Mouse (Mus musculus): ENCODE results near the gene Polg. TPM values are rescaled to one million over a fixed set of nuclear protein-coding genes. Genes with fewer than 3 reads are reported as not detected.

The Polg gene
- total and polyA plus RNA-seq, 2 experiments from 2014 or later, result 15.9 to 32.6 TPM

- ATAC-seq (ENCODE audit: insufficient read depth, low read depth), result no peak
- no peak overlapping the region for H3K4me2 ChIP-seq (ENCODE audit: low read depth, low read length)
- WGBS, result 72% methylated on average over 12 of the region's 12 CpGs
Observed at GRCm38 (mm10) chr7:79398971-79399370, 67.2 kb downstream of the Polg start.

DNA sequence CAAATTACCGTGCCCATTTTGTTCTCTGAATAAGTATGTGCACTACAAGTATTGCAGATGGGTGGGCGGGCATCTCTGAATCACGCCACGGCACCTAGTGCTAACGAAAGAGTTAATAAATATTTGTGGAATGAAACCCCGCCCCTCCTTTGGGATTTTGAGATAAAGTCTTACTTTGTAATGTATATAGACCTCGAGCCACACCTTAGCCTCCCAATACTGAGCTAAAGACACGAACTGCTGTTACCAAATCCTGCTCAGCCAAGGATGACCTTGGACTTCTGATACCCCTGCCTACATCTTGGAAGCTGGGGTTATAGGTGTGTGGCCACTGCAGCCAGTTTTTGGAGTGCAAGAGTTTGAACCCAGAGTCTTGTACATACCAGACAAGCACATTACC, 67.7 kb downstream of the Polg start:
- no peak overlapping the region for H3K4me3 ChIP-seq (ENCODE audit: low read depth, low read length)
- DNase-seq (ENCODE audit: low spot score), result no peak
- ATAC-seq (ENCODE audit: insufficient read depth, low read depth), result no peak
- H3K9me3 ChIP-seq (replicated peaks; ENCODE audit: control insufficient read depth, low read length), result no peaks in the 10 kb centered on the region
- no peak overlapping the region for H3K4me2 ChIP-seq (ENCODE audit: low read depth, low read length)
- TF ChIP-seq EP300 (IDR thresholded peaks at IDR 0.05; ENCODE audit: low read depth) (no peak), CTCF (IDR thresholded peaks at IDR 0.05; ENCODE audit: low read depth) (no peak)
- 80% methylated on average over 8 of the region's 8 CpGs for WGBS
- no peak overlapping the region for H3K27ac ChIP-seq (ENCODE audit: low read depth)
- no peaks in the 10 kb centered on the region for H3K4me1 ChIP-seq (ENCODE audit: control insufficient read depth, insufficient read depth)
- H3K9ac ChIP-seq (replicated peaks; ENCODE audit: low read depth, low read length), result no peak overlapping the region
- no peaks in the 10 kb centered on the region for H3K36me3 ChIP-seq (replicated peaks; ENCODE audit: control insufficient read depth, insufficient read depth, low read length)
- H3K27me3 ChIP-seq (ENCODE audit: control insufficient read depth, insufficient read depth, low read length), result no peaks in the 10 kb centered on the region

More at GRCm38 (mm10) chr7:79398971-79399370, 67.2 kb downstream of the Polg start:
- no peaks in the 10 kb centered on the region for H3K4me1 ChIP-seq (ENCODE audit: control insufficient read depth, insufficient read depth)
- no peak overlapping the region for H3K4me3 ChIP-seq (ENCODE audit: low read depth, low read length)
- no peak for TF ChIP-seq CTCF (IDR thresholded peaks at IDR 0.05; ENCODE audit: low read depth)
- TF ChIP-seq EP300 (IDR thresholded peaks at IDR 0.05; ENCODE audit: low read depth), result no peak
- 0 out of 2 replicates have a peak, but pooled peaks cover 3% of the 10 kb centered on the region for H3K36me3 ChIP-seq (replicated peaks; ENCODE audit: control insufficient read depth, insufficient read depth, low read length)
- no peak overlapping the region for H3K9ac ChIP-seq (replicated peaks; ENCODE audit: low read depth, low read length)
- no peaks in the 10 kb centered on the region for H3K27me3 ChIP-seq (ENCODE audit: control insufficient read depth, insufficient read depth, low read length)
- H3K9me3 ChIP-seq (replicated peaks; ENCODE audit: control insufficient read depth, low read length), result no peaks in the 10 kb centered on the region
- no peak for DNase-seq (ENCODE audit: low spot score)
- no peak overlapping the region for H3K27ac ChIP-seq (ENCODE audit: low read depth)

DNA sequence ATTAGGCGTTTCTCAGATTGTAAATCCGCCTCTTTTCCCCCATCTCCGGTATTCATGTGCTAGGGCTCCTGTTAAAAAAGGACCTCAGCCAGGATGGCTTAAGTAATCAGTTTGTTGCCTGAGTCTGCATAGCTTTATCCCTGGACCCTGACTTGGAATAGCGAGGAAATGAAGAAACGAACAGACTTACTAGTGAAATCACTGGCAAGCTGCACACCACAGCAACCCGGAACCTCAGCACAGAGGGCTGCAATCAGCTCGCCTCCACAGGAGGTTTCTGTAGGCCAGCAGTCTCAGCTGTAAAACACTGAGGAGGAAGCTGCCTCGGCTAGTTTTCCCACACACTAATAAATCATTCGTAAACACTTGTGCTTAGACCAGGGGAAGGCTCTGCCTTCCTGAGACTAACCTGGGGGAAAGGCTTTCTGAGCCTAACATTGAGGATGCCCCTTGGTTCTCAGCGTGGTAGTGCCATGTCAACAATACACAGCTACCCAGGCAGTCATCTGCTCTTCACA, 68.7 kb downstream of the Polg start:
- TF ChIP-seq CTCF (IDR thresholded peaks at IDR 0.05; ENCODE audit: low read depth) (no peak), EP300 (IDR thresholded peaks at IDR 0.05; ENCODE audit: low read depth) (no peak)
- no peak overlapping the region for H3K27ac ChIP-seq (ENCODE audit: low read depth)
- DNase-seq (ENCODE audit: low spot score) (no peak), ATAC-seq (ENCODE audit: insufficient read depth, low read depth) (no peak)
- no peaks in the 10 kb centered on the region for H3K36me3 ChIP-seq (replicated peaks; ENCODE audit: control insufficient read depth, insufficient read depth, low read length)
- H3K4me2 ChIP-seq (ENCODE audit: low read depth, low read length), result no peak overlapping the region
- no peak overlapping the region for H3K4me3 ChIP-seq (ENCODE audit: low read depth, low read length)
- H3K9me3 ChIP-seq (replicated peaks; ENCODE audit: control insufficient read depth, low read length), result no peaks in the 10 kb centered on the region
- H3K4me1 ChIP-seq (ENCODE audit: control insufficient read depth, insufficient read depth), result no peaks in the 10 kb centered on the region
- no peak overlapping the region for H3K9ac ChIP-seq (replicated peaks; ENCODE audit: low read depth, low read length)
- no peaks in the 10 kb centered on the region for H3K27me3 ChIP-seq (ENCODE audit: control insufficient read depth, insufficient read depth, low read length)
- 81% methylated on average over 10 of the region's 10 CpGs for WGBS

Small RNA genes lying within 50 kb of the gene (microRNA-seq; reads per million reads assigned to microRNA genes)
- gene Mir9-3, result 1.2 reads per million

Other genes with a start within 250 kb of the Polg start
- gene Abhd2, start 193.2 kb downstream of the Polg start, total RNA-seq (2014; rRNA removed; ENCODE audit: low replicate concordance), result 14.5 and 16.6 TPM in 2 replicates
- 3.4 and 4.2 TPM in 2 replicates for gene Abhd2, start 193.2 kb downstream of the Polg start, polyA plus RNA-seq (2015; fragmentation: Nextera tagmentation; extraction: Ambion mirVana)
- not detected in 2 replicates for gene Rlbp1, start 79.3 kb downstream of the Polg start, total RNA-seq (2014; rRNA removed; ENCODE audit: low replicate concordance)
- not detected in 2 replicates for gene Rlbp1, start 79.3 kb downstream of the Polg start, polyA plus RNA-seq (2015; fragmentation: Nextera tagmentation; extraction: Ambion mirVana)
- gene Fanci, start 74.4 kb downstream of the Polg start, total RNA-seq (2014; rRNA removed; ENCODE audit: low replicate concordance), result 6.1 and 13.5 TPM in 2 replicates
- gene Fanci, start 74.4 kb downstream of the Polg start, polyA plus RNA-seq (2015; fragmentation: Nextera tagmentation; extraction: Ambion mirVana), result 1.5 and 1.7 TPM in 2 replicates
- gene Rhcg, start 151.3 kb upstream of the Polg start, total RNA-seq (2014; rRNA removed; ENCODE audit: low replicate concordance), result 0.04 and 0.19 TPM in 2 replicates
- 0.40 and 0.44 TPM in 2 replicates for gene Rhcg, start 151.3 kb upstream of the Polg start, polyA plus RNA-seq (2015; fragmentation: Nextera tagmentation; extraction: Ambion mirVana)
- 2.2 and 4.2 TPM in 2 replicates for gene Ticrr, start 193.8 kb upstream of the Polg start, total RNA-seq (2014; rRNA removed; ENCODE audit: low replicate concordance)
- 0.74 and 1.2 TPM in 2 replicates for gene Ticrr, start 193.8 kb upstream of the Polg start, polyA plus RNA-seq (2015; fragmentation: Nextera tagmentation; extraction: Ambion mirVana)
- 1.7 and 2.0 TPM in 2 replicates for gene Kif7, start 249.4 kb upstream of the Polg start, total RNA-seq (2014; rRNA removed; ENCODE audit: low replicate concordance)
- 0.92 and 0.93 TPM in 2 replicates for gene Kif7, start 249.4 kb upstream of the Polg start, polyA plus RNA-seq (2015; fragmentation: Nextera tagmentation; extraction: Ambion mirVana)

All from heart, postnatal 0 days (tissue).